Mouse (Mus musculus): ENCODE measurements around the gene C3ar1. TPM values are rescaled to one million over a fixed set of nuclear protein-coding genes. Genes with fewer than 3 reads are reported as not detected.
A peak's percentile ranks its signal among the peaks of the same experiment; 100 is the strongest.

C3ar1 gene
- total RNA-seq, 2 experiments from 2014 or later = 3.0 to 5.0 TPM

GRCm38 (mm10) chr6:122834365-122834764, 21.6 kb downstream of the C3ar1 start:
- intact Hi-C loops (cut with DNase I) = no loop called here
- DNase-seq = peak; percentile 53 to 65

GRCm38 (mm10) chr6:122832880-122833279, 23.1 kb downstream of the C3ar1 start:
- no peak for DNase-seq
- intact Hi-C loops (cut with DNase I) = no loop called here

GRCm38 (mm10) chr6:122828086-122828485, 27.9 kb downstream of the C3ar1 start:
- DNase-seq = peak; percentile 22 to 32
- intact Hi-C loops (cut with DNase I) = no loop called here

DNA sequence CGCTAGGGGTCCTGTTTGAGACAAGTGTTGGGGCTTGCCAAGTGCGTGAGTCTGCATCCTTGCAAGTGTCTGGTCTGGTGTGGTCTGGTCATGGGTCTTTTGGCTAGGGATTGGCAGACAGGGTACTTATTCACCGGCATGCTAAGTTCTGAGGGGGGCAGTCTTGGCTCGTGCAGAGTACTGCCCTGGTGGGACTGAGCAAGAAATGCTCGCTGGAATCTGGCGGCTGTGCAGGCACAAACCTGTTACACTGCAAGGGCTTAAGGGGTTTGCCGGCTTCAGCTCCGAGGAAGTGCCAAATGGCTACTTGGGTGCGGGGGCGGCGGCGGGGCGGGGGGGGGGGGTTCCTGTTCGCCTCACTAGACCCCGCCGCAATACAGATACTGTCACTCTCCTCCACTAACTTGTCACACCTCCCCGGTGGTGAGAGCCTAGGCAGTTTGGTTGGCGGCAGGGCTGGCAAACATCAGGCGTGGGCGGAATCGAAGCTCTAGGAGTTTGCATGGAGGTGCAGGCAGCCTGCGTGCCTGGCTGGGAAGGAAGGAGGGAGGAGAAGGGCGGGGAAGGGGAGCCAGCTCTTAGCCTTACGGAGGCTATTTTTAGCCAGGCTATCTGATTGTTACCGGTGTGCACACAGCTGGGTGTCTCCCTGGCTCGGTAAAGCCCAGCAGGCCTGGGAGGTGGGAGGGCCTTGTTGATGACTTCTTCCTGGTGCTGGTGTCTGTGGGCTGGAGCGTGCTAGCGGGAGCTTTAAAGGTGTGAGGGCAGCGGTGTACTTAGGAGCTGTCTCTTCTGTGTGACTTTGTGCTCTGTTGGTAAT, 29.8 kb downstream of the C3ar1 start:
- DNase-seq = peak; percentile 62 to 67
- intact Hi-C loops (cut with DNase I) = loop anchor here (2.0 kb wide), 1 partner anchor 15 kb away; no protein-coding TSS in a partner anchor

DNA sequence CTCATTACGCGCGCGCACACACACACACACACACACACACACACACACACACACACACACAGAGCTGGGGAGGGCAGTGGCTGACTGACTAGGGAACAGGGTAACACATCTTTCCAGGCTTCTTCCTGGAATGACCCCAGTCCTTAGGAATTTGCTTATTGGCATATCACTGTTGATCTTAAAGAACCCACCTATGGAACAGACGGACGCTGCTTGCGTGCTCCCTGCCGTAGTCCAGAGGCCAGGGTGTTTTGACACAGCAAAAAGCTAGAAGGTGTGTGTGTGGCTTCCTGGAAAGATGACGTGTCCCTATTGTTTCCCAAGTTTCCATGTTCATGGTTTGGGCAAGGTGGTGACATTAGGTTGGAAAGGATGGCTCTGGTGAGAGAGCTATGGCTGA, 30.8 kb downstream of the C3ar1 start:
- intact Hi-C loops (cut with DNase I) = no loop called here
- no peak for DNase-seq

- DNase-seq = peak; percentile 50 to 65
- intact Hi-C loops (cut with DNase I) = no loop called here
Measured at GRCm38 (mm10) chr6:122824086-122824485, 31.9 kb downstream of the C3ar1 start.

DNA sequence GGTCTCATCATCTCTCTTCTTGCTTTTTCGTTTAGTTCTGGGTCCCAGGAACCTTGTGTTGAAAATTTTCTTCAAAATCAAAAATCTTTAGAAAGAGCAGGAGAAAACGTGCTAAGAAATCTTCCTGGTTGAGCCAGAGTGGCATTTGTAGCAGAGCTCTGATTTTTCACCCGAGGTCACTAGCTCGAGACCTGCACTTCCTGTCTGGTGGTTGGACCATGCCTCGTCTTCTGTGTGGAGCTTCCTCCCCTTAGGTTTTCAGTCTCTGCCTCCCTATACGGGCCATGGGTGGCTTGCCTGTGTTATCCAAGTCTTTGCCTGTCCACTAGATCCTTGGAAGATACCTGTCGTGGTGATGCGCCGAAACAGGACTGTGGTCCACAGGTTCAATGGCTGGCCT, 34.1 kb downstream of the C3ar1 start:
- intact Hi-C loops (cut with DNase I) = no loop called here
- DNase-seq = no peak

- no peak for DNase-seq
- intact Hi-C loops (cut with DNase I) = no loop called here
Measured at GRCm38 (mm10) chr6:122820799-122821650, 34.9 kb downstream of the C3ar1 start.

GRCm38 (mm10) chr6:122820071-122820798, 35.7 kb downstream of the C3ar1 start:
- intact Hi-C loops (cut with DNase I) = no loop called here
- peak in 1 of 2 experiments; percentile 50 for DNase-seq

GRCm38 (mm10) chr6:122819306-122820070, 36.5 kb downstream of the C3ar1 start, which contains the start of gene Foxj2:
TSS of gene Foxj2 (plus strand) at chr6:122819914.
- intact Hi-C loops (cut with DNase I) = loop anchor here (1.0 kb wide), 1 partner anchor 8 kb away; no protein-coding TSS in a partner anchor

GRCm38 (mm10) chr6:122813640-122814039, 42.3 kb downstream of the C3ar1 start:
- intact Hi-C loops (cut with DNase I) = loop anchor here (5.0 kb wide), 1 partner anchor 211 kb away; the partner anchor contains the start of gene Apobec1
- DNase-seq = no peak

More at GRCm38 (mm10) chr6:122819306-122820070, 36.5 kb downstream of the C3ar1 start, which contains the start of gene Foxj2:
- peak; percentile 82 to 87 for DNase-seq

DNA sequence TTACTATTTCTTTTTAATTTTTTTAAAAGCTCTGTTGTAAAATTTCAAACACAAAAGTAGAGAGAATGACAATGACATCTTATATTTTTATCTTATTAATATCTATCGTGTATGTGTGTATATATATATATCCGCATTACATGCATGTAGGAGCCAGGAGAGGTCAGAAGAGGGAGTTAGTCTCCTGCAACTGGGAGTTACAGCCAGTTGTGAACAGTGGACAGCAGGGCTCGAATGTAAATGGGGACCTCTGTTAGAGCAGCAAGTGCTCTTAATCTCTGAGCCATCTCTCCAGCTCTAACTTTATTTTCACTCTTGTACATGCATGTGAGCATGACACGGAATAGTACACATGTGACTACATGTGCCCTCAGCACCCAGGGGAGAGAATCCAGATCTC, 43.2 kb downstream of the C3ar1 start:
- intact Hi-C loops (cut with DNase I) = loop anchor here (5.0 kb wide), 1 partner anchor 210 kb away; the partner anchor contains the start of gene Apobec1
- DNase-seq = no peak

- intact Hi-C loops (cut with DNase I) = loop anchor here (1.0 to 5.0 kb wide), 4 partner anchors 7 to 210 kb away; partner anchors contain the start of genes Apobec1, Foxj2 and Necap1
Measured at GRCm38 (mm10) chr6:122811771-122812600, 44.0 kb downstream of the C3ar1 start.

GRCm38 (mm10) chr6:122811280-122811652, 44.7 kb downstream of the C3ar1 start:
- DNase-seq = peak in 1 of 2 experiments; percentile 91
- intact Hi-C loops (cut with DNase I) = loop anchor here (1.0 to 5.0 kb wide), 4 partner anchors 8 to 209 kb away; partner anchors contain the start of genes Apobec1, Foxj2 and Necap1

More at GRCm38 (mm10) chr6:122811771-122812600, 44.0 kb downstream of the C3ar1 start:
- DNase-seq = peak in 1 of 2 experiments; percentile 45

DNA sequence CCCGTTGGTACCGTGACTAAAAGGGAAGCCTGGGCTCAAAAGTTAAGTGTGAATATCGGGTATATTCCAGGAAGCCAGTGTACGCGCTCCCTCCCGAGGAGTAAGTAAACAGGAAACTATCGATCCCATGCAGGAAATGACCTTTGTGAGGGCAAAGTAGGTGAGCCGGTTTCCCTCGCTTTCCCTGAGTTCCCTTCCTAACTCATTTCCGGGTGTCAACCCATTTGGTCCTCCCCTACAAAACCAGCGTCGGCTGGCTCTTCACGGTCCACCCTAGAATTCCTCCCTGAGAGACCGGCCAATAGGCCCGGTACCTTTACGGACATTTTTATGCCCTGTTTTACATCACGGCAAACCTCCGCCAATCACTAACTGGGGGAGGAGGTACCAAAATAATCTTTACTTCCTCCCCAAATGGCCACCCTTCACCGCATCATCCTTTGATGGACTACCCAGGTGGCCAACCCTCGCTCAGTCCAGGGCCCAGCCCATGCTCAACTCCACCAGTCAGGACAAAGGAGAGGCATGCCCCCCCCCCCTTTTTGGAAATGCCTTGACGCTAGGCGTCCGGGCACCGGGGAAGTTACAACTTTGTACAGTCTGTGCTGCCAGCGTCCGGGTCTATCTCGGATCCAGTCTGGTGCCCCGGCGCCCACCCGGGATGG, 45.2 kb downstream of the C3ar1 start:
- peak; percentile 94 to 95 for DNase-seq
- intact Hi-C loops (cut with DNase I) = loop anchor here (1.0 to 5.0 kb wide), 4 partner anchors 9 to 208 kb away; partner anchors contain the start of genes Apobec1, Foxj2 and Necap1

- no peak for DNase-seq
- intact Hi-C loops (cut with DNase I) = loop anchor here (2.0 to 5.0 kb wide), 3 partner anchors 17 to 208 kb away; partner anchors contain the start of genes Apobec1 and Necap1
Measured at GRCm38 (mm10) chr6:122810022-122810614, 45.8 kb downstream of the C3ar1 start.

DNA sequence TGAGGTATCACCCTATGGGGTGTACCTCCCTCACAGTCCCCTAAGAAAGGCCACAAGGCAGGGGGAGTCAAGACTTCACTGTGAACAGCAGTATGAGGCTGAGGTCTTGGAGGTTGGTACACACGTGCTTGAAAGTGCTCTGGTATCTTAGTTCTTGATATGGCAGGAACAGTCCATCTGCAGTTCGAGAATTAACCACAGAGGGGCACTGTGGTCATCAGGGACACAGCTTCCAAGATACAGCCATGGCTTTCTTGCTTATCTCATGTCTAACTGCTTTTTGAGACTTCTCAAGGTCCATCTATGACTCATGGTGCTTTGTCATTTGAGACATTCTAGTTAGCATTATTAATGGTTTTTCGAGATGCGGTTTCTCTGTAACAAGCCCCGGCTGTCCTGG, 51.5 kb downstream of the C3ar1 start:
- peak; percentile 80 to 89 for DNase-seq
- intact Hi-C loops (cut with DNase I) = loop anchor here (5.0 kb wide), 1 partner anchor 33 kb away; no protein-coding TSS in a partner anchor
